Mouse (Mus musculus): ENCODE data around the gene Pakap. TPM values are rescaled to one million over a fixed set of nuclear protein-coding genes. Genes with fewer than 3 reads are reported as not detected.
A peak's percentile ranks its signal among the peaks of the same experiment; 100 is the strongest.

Pakap gene
- polyA plus RNA-seq, 1 experiment from 2014 or later, result 57.2 TPM

GRCm38 (mm10) chr4:57922171-57922570 lies 354.2 kb downstream of the Pakap start:
- 30% methylated on average over 5 of the region's 5 CpGs for WGBS
- Histone ChIP-seq H3K4me1 (ENCODE audit: insufficient read depth) (peaks cover 7% of the 10 kb centered on the region), H3K36me3 (ENCODE audit: insufficient read depth) (no peaks in the 10 kb centered on the region), H3K9ac (no peak overlapping the region), H3K27ac (ENCODE audit: low read depth) (no peak overlapping the region), H3K4me2 (no peak overlapping the region), H3K27me3 (ENCODE audit: insufficient read depth, low read length) (no peaks in the 10 kb centered on the region), H3K9me3 (ENCODE audit: low read depth, low read length) (no peaks in the 10 kb centered on the region), H3K4me3 (ENCODE audit: low read depth, low read length) (no peak overlapping the region)
- no peak for TF ChIP-seq CTCF (IDR thresholded peaks at IDR 0.05; ENCODE audit: low read depth)
- no peak for ATAC-seq (ENCODE audit: insufficient read depth)
- peak; percentile 46 for DNase-seq

- no peak overlapping the region for H3K4me3 ChIP-seq (ENCODE audit: low read depth, low read length)
- H3K4me1 ChIP-seq (ENCODE audit: insufficient read depth), result peaks cover 7% of the 10 kb centered on the region
- H3K9ac ChIP-seq, result no peak overlapping the region
- no peak overlapping the region for H3K4me2 ChIP-seq
- H3K27me3 ChIP-seq (ENCODE audit: insufficient read depth, low read length), result no peaks in the 10 kb centered on the region
- ATAC-seq (ENCODE audit: insufficient read depth), result no peak
- TF ChIP-seq CTCF (IDR thresholded peaks at IDR 0.05; ENCODE audit: low read depth), result no peak
- no peak for DNase-seq
- H3K36me3 ChIP-seq (ENCODE audit: insufficient read depth), result no peaks in the 10 kb centered on the region
- WGBS, result 76% methylated on average over 6 of the region's 6 CpGs
- no peak overlapping the region for H3K27ac ChIP-seq (ENCODE audit: low read depth)
- H3K9me3 ChIP-seq (ENCODE audit: low read depth, low read length), result no peaks in the 10 kb centered on the region
These were observed 356.6 kb downstream of the Pakap start for GRCm38 (mm10) chr4:57924556-57925071.

GRCm38 (mm10) chr4:57927464-57928205 lies 359.7 kb downstream of the Pakap start:
- Histone ChIP-seq H3K4me1 (ENCODE audit: insufficient read depth) (peaks cover under 1% of the 10 kb centered on the region; the same call in 1 of the 2 replicates), H3K27me3 (ENCODE audit: insufficient read depth, low read length) (no peaks in the 10 kb centered on the region), H3K4me3 (ENCODE audit: low read depth, low read length) (no peak overlapping the region), H3K36me3 (ENCODE audit: insufficient read depth) (no peaks in the 10 kb centered on the region), H3K9me3 (ENCODE audit: low read depth, low read length) (no peaks in the 10 kb centered on the region; the same call in 1 of the 2 replicates), H3K9ac (no peak overlapping the region), H3K4me2 (no peak overlapping the region), H3K27ac (ENCODE audit: low read depth) (no peak overlapping the region)
- DNase-seq, result peak; percentile 86
- WGBS, result 22% methylated on average over 3 of the region's 3 CpGs
- ATAC-seq (ENCODE audit: insufficient read depth), result peak; percentile 28; the same call in 1 of the 2 replicates
- TF ChIP-seq CTCF (IDR thresholded peaks at IDR 0.05; ENCODE audit: low read depth), result peak; percentile 77

GRCm38 (mm10) chr4:57930559-57931170 lies 362.7 kb downstream of the Pakap start:
- ATAC-seq (ENCODE audit: insufficient read depth), result no peak
- no peak for TF ChIP-seq CTCF (IDR thresholded peaks at IDR 0.05; ENCODE audit: low read depth)
- no peak overlapping the region for H3K4me3 ChIP-seq (ENCODE audit: low read depth, low read length)
- H3K9me3 ChIP-seq (ENCODE audit: low read depth, low read length), result no peaks in the 10 kb centered on the region; the same call in 1 of the 2 replicates
- H3K27ac ChIP-seq (ENCODE audit: low read depth), result no peak overlapping the region
- no peaks in the 10 kb centered on the region for H3K36me3 ChIP-seq (ENCODE audit: insufficient read depth)
- 52% methylated on average over 5 of the region's 5 CpGs for WGBS
- DNase-seq, result no peak
- no peak overlapping the region for H3K9ac ChIP-seq
- H3K27me3 ChIP-seq (ENCODE audit: insufficient read depth, low read length), result no peaks in the 10 kb centered on the region
- no peak overlapping the region for H3K4me2 ChIP-seq
- H3K4me1 ChIP-seq (ENCODE audit: insufficient read depth), result no peaks in the 10 kb centered on the region

- 70% methylated on average over 5 of the region's 5 CpGs for WGBS
- H3K4me2 ChIP-seq, result no peak overlapping the region
- no peak for ATAC-seq (ENCODE audit: insufficient read depth)
- no peak for TF ChIP-seq CTCF (IDR thresholded peaks at IDR 0.05; ENCODE audit: low read depth)
- no peak for DNase-seq
- H3K27ac ChIP-seq (ENCODE audit: low read depth), result no peak overlapping the region
- no peak overlapping the region for H3K4me3 ChIP-seq (ENCODE audit: low read depth, low read length)
- no peaks in the 10 kb centered on the region for H3K36me3 ChIP-seq (ENCODE audit: insufficient read depth)
- no peaks in the 10 kb centered on the region; the same call in 1 of the 2 replicates for H3K9me3 ChIP-seq (ENCODE audit: low read depth, low read length)
- H3K27me3 ChIP-seq (ENCODE audit: insufficient read depth, low read length), result no peaks in the 10 kb centered on the region
- H3K4me1 ChIP-seq (ENCODE audit: insufficient read depth), result no peaks in the 10 kb centered on the region
- H3K9ac ChIP-seq, result no peak overlapping the region
These were observed 366.2 kb downstream of the Pakap start for GRCm38 (mm10) chr4:57934181-57934580.

- no peaks in the 10 kb centered on the region for H3K36me3 ChIP-seq (ENCODE audit: insufficient read depth)
- no peaks in the 10 kb centered on the region for H3K4me1 ChIP-seq (ENCODE audit: insufficient read depth)
- H3K4me2 ChIP-seq, result no peak overlapping the region
- ATAC-seq (ENCODE audit: insufficient read depth), result no peak
- DNase-seq, result no peak
- H3K9me3 ChIP-seq (ENCODE audit: low read depth, low read length), result no peaks in the 10 kb centered on the region; the same call in 1 of the 2 replicates
- 79% methylated on average over 6 of the region's 6 CpGs for WGBS
- no peak overlapping the region for H3K9ac ChIP-seq
- H3K4me3 ChIP-seq (ENCODE audit: low read depth, low read length), result no peak overlapping the region
- no peaks in the 10 kb centered on the region for H3K27me3 ChIP-seq (ENCODE audit: insufficient read depth, low read length)
- no peak for TF ChIP-seq CTCF (IDR thresholded peaks at IDR 0.05; ENCODE audit: low read depth)
- H3K27ac ChIP-seq (ENCODE audit: low read depth), result no peak overlapping the region
These were observed 369.3 kb downstream of the Pakap start for GRCm38 (mm10) chr4:57937292-57937691.

GRCm38 (mm10) chr4:57940631-57941030 lies 372.7 kb downstream of the Pakap start:
- WGBS, result 72% methylated on average over 4 of the region's 4 CpGs
- DNase-seq (no peak), ATAC-seq (ENCODE audit: insufficient read depth) (no peak)
- H3K4me1 ChIP-seq (ENCODE audit: insufficient read depth), result no peaks in the 10 kb centered on the region
- H3K36me3 ChIP-seq (ENCODE audit: insufficient read depth), result peaks cover 27% of the 10 kb centered on the region
- H3K27me3 ChIP-seq (ENCODE audit: insufficient read depth, low read length), result no peaks in the 10 kb centered on the region
- no peak for TF ChIP-seq CTCF (IDR thresholded peaks at IDR 0.05; ENCODE audit: low read depth)
- no peak overlapping the region for H3K27ac ChIP-seq (ENCODE audit: low read depth)
- no peak overlapping the region for H3K4me3 ChIP-seq (ENCODE audit: low read depth, low read length)
- H3K9ac ChIP-seq, result no peak overlapping the region
- H3K9me3 ChIP-seq (ENCODE audit: low read depth, low read length), result no peaks in the 10 kb centered on the region
- H3K4me2 ChIP-seq, result no peak overlapping the region
